Mouse (Mus musculus): ENCODE data around the gene Ptger1. TPM values are rescaled to one million over a fixed set of nuclear protein-coding genes. Genes with fewer than 3 reads are reported as not detected.

Gene Ptger1
- polyA plus RNA-seq, 1 experiment: 0.50 TPM

GRCm38 (mm10) chr8:83647511-83647910, 19.0 kb upstream of the Ptger1 start:
- Histone ChIP-seq H3K4me1 (replicated peaks; ENCODE audit: control insufficient read depth, insufficient read depth, low read length) (peaks cover 8% of the 10 kb centered on the region), H3K27ac (ENCODE audit: control insufficient read depth, insufficient read depth, low read length) (no peak overlapping the region), H3K27me3 (ENCODE audit: control insufficient read depth, insufficient read depth, low read length) (no peaks in the 10 kb centered on the region), H3K36me3 (ENCODE audit: control insufficient read depth, insufficient read depth, low read length) (no peaks in the 10 kb centered on the region), H3K4me3 (ENCODE audit: control insufficient read depth, insufficient read depth, low read length) (no peak overlapping the region)
- 98% methylated on average over 11 of the region's 11 CpGs for WGBS
- no peak for DNase-seq
- TF ChIP-seq POLR2A (IDR thresholded peaks at IDR 0.05; ENCODE audit: control insufficient read depth, extremely low read depth, insufficient read depth, low read length, poor library complexity): no peak
- TF ChIP-seq CTCF (IDR thresholded peaks at IDR 0.05; ENCODE audit: borderline replicate concordance, control insufficient read depth, extremely low read depth, insufficient read depth, low read length, poor library complexity): no peak

- Histone ChIP-seq H3K36me3 (ENCODE audit: control insufficient read depth, insufficient read depth, low read length) (no peaks in the 10 kb centered on the region), H3K27me3 (ENCODE audit: control insufficient read depth, insufficient read depth, low read length) (no peaks in the 10 kb centered on the region), H3K4me3 (ENCODE audit: control insufficient read depth, insufficient read depth, low read length) (no peak overlapping the region), H3K4me1 (replicated peaks; ENCODE audit: control insufficient read depth, insufficient read depth, low read length) (peaks cover 8% of the 10 kb centered on the region), H3K27ac (ENCODE audit: control insufficient read depth, insufficient read depth, low read length) (no peak overlapping the region)
- DNase-seq: no peak
- no peak for TF ChIP-seq CTCF (IDR thresholded peaks at IDR 0.05; ENCODE audit: borderline replicate concordance, control insufficient read depth, extremely low read depth, insufficient read depth, low read length, poor library complexity)
- TF ChIP-seq POLR2A (IDR thresholded peaks at IDR 0.05; ENCODE audit: control insufficient read depth, extremely low read depth, insufficient read depth, low read length, poor library complexity): no peak
- WGBS: over 99% methylated on average over 4 of the region's 4 CpGs
These were observed 18.4 kb upstream of the Ptger1 start for GRCm38 (mm10) chr8:83648031-83648430.

GRCm38 (mm10) chr8:83649699-83650098, 16.8 kb upstream of the Ptger1 start:
- 98% methylated on average over 6 of the region's 6 CpGs for WGBS
- no peaks in the 10 kb centered on the region for H3K27me3 ChIP-seq (ENCODE audit: control insufficient read depth, insufficient read depth, low read length)
- H3K36me3 ChIP-seq (ENCODE audit: control insufficient read depth, insufficient read depth, low read length): no peaks in the 10 kb centered on the region
- H3K4me3 ChIP-seq (ENCODE audit: control insufficient read depth, insufficient read depth, low read length): no peak overlapping the region
- no peak for TF ChIP-seq POLR2A (IDR thresholded peaks at IDR 0.05; ENCODE audit: control insufficient read depth, extremely low read depth, insufficient read depth, low read length, poor library complexity)
- H3K4me1 ChIP-seq (replicated peaks; ENCODE audit: control insufficient read depth, insufficient read depth, low read length): peaks cover 18% of the 10 kb centered on the region
- H3K27ac ChIP-seq (ENCODE audit: control insufficient read depth, insufficient read depth, low read length): no peak overlapping the region
- DNase-seq: no peak

GRCm38 (mm10) chr8:83652030-83652743, 14.3 kb upstream of the Ptger1 start, which contains the start of gene Gipc1:
TSS of gene Gipc1 (plus strand) at chr8:83652677.
- peaks cover 14% of the 10 kb centered on the region for H3K4me1 ChIP-seq (replicated peaks; ENCODE audit: control insufficient read depth, insufficient read depth, low read length)
- 4% methylated on average over 50 of the region's 50 CpGs for WGBS

GRCm38 (mm10) chr8:83652744-83653661, 13.5 kb upstream of the Ptger1 start:
- Histone ChIP-seq H3K4me1 (replicated peaks; ENCODE audit: control insufficient read depth, insufficient read depth, low read length) (peaks cover 14% of the 10 kb centered on the region), H3K4me3 (ENCODE audit: control insufficient read depth, insufficient read depth, low read length) (peak overlapping the region; percentile 73), H3K27ac (ENCODE audit: control insufficient read depth, insufficient read depth, low read length) (no peak overlapping the region), H3K27me3 (ENCODE audit: control insufficient read depth, insufficient read depth, low read length) (no peaks in the 10 kb centered on the region), H3K36me3 (ENCODE audit: control insufficient read depth, insufficient read depth, low read length) (no peaks in the 10 kb centered on the region)
- under 1% methylated on average over 46 of the region's 46 CpGs for WGBS
- TF ChIP-seq CTCF (IDR thresholded peaks at IDR 0.05; ENCODE audit: borderline replicate concordance, control insufficient read depth, extremely low read depth, insufficient read depth, low read length, poor library complexity) (no peak), POLR2A (IDR thresholded peaks at IDR 0.05; ENCODE audit: control insufficient read depth, extremely low read depth, insufficient read depth, low read length, poor library complexity) (no peak)
- peak; percentile 34 for DNase-seq

More at GRCm38 (mm10) chr8:83652030-83652743, 14.3 kb upstream of the Ptger1 start, which contains the start of gene Gipc1:
- TF ChIP-seq POLR2A (IDR thresholded peaks at IDR 0.05; ENCODE audit: control insufficient read depth, extremely low read depth, insufficient read depth, low read length, poor library complexity) (peak; percentile 94; the same call in 1 of the 2 replicates), CTCF (IDR thresholded peaks at IDR 0.05; ENCODE audit: borderline replicate concordance, control insufficient read depth, extremely low read depth, insufficient read depth, low read length, poor library complexity) (peak; percentile 12; the same call in 1 of the 2 replicates)
- H3K36me3 ChIP-seq (ENCODE audit: control insufficient read depth, insufficient read depth, low read length): no peaks in the 10 kb centered on the region
- peak; percentile 96 for DNase-seq
- no peaks in the 10 kb centered on the region for H3K27me3 ChIP-seq (ENCODE audit: control insufficient read depth, insufficient read depth, low read length)
- no peak within 1 kb of the TSS for H3K27ac ChIP-seq (ENCODE audit: control insufficient read depth, insufficient read depth, low read length)
- H3K4me3 ChIP-seq (ENCODE audit: control insufficient read depth, insufficient read depth, low read length): peak within 1 kb of the TSS; percentile 73

- TF ChIP-seq POLR2A (IDR thresholded peaks at IDR 0.05; ENCODE audit: control insufficient read depth, extremely low read depth, insufficient read depth, low read length, poor library complexity) (no peak), CTCF (IDR thresholded peaks at IDR 0.05; ENCODE audit: borderline replicate concordance, control insufficient read depth, extremely low read depth, insufficient read depth, low read length, poor library complexity) (no peak)
- no peak for DNase-seq
- peaks cover 14% of the 10 kb centered on the region for H3K4me1 ChIP-seq (replicated peaks; ENCODE audit: control insufficient read depth, insufficient read depth, low read length)
- WGBS: 22% methylated on average over 10 of the region's 10 CpGs
- H3K27ac ChIP-seq (ENCODE audit: control insufficient read depth, insufficient read depth, low read length): no peak overlapping the region
- H3K27me3 ChIP-seq (ENCODE audit: control insufficient read depth, insufficient read depth, low read length): no peaks in the 10 kb centered on the region
- no peaks in the 10 kb centered on the region for H3K36me3 ChIP-seq (ENCODE audit: control insufficient read depth, insufficient read depth, low read length)
- H3K4me3 ChIP-seq (ENCODE audit: control insufficient read depth, insufficient read depth, low read length): peak overlapping the region; percentile 73
These were observed 12.8 kb upstream of the Ptger1 start for GRCm38 (mm10) chr8:83653662-83654017.
